Mouse (Mus musculus) stomach, embryonic 14.5 days (tissue): ENCODE measurements at regions not wholly inside any gene's neighbourhood (a gene's known extent, or its start where the extent isn't known, plus 50 kb on each side); places are given as distances from the start of the nearest gene placed in this dataset.

Source experiments
- ATAC-seq: fragments of 200-750 bp; cut with Nextera tagmentation; 2 replicates; pipeline ENCODE4 v1.8.0; 2017; ENCODE audit warnings: low read depth, moderate TSS enrichment; ENCODE audit not compliant: insufficient number of reproducible peaks, insufficient read depth, low FRiP score
- H3K27ac ChIP-seq: fragments of 300-500 bp; sonication (generic); 2 replicates; pipeline ENCODE4 v1.5.1; 2014; ENCODE audit warnings: mild to moderate bottlenecking, low read length, moderate library complexity, mixed read lengths
- H3K27me3 ChIP-seq: fragments of 300-500 bp; sonication (generic); 2 replicates; pipeline ENCODE4 v1.6.1; 2014; ENCODE audit warnings: low read length, control low read depth, mixed read lengths; ENCODE audit not compliant: control insufficient read depth, insufficient read depth
- H3K36me3 ChIP-seq: fragments of 300-500 bp; sonication (generic); 2 replicates; pipeline ENCODE4 v1.6.1; 2014; ENCODE audit warnings: mild to moderate bottlenecking, control low read depth, low read length, moderate library complexity, mixed read lengths; ENCODE audit not compliant: control insufficient read depth, insufficient read depth
- H3K4me1 ChIP-seq: fragments of 300-500 bp; sonication (generic); 2 replicates; pipeline ENCODE4 v1.6.1; 2014; ENCODE audit warnings: low read length, control low read depth, mixed read lengths; ENCODE audit not compliant: control insufficient read depth, insufficient read depth
- H3K4me2 ChIP-seq: fragments of 300-500 bp; sonication (generic); replicated peaks from 2 replicates; pipeline ENCODE4 v1.6.1; 2014; ENCODE audit warnings: low read depth, low read length, control low read depth
- H3K4me3 ChIP-seq: fragments of 300-500 bp; sonication (generic); 2 replicates; pipeline ENCODE4 v1.5.1; 2014; ENCODE audit warnings: low read depth, low read length, control low read depth
- H3K9ac ChIP-seq: fragments of 300-500 bp; sonication (generic); replicated peaks from 2 replicates; pipeline ENCODE4 v1.6.1; 2014; ENCODE audit warnings: low read depth, mild to moderate bottlenecking, control low read depth, low read length, moderate library complexity, mixed read lengths
- H3K9me3 ChIP-seq: fragments of 300-500 bp; sonication (generic); 2 replicates; pipeline ENCODE4 v1.6.1; 2016; ENCODE audit warnings: low read depth, low read length, control low read depth; ENCODE audit not compliant: control insufficient read depth
- whole genome bisulfite sequencing: fragments of 180-500 bp; shearing (Covaris S2); extraction: QIAGEN DNeasy Blood & Tissue Kit; methylation state at CpG from one replicate; pipeline ENCODE4 v1.1.7; 2014; 5-methylcytosine and 5-hydroxymethylcytosine counted together

- H3K27me3 ChIP-seq = no peaks in the 10 kb centered on the region
- no peak overlapping the region for H3K27ac ChIP-seq
- H3K4me3 ChIP-seq = no peak overlapping the region
- WGBS = 32% methylated on average over 5 of the region's 5 CpGs
- ATAC-seq = no peak
- H3K4me1 ChIP-seq = peaks cover 19% of the 10 kb centered on the region
- no peaks in the 10 kb centered on the region for H3K36me3 ChIP-seq
- no peaks in the 10 kb centered on the region for H3K9me3 ChIP-seq
- H3K9ac ChIP-seq = no peak overlapping the region
- no peak overlapping the region for H3K4me2 ChIP-seq
These were observed 275.5 kb downstream of the Mreg start for GRCm38 (mm10) chr1:71936501-71937129.

- Histone ChIP-seq H3K4me2 (no peak overlapping the region), H3K27ac (no peak overlapping the region), H3K27me3 (no peaks in the 10 kb centered on the region), H3K9ac (no peak overlapping the region), H3K4me1 (no peaks in the 10 kb centered on the region), H3K9me3 (no peaks in the 10 kb centered on the region), H3K36me3 (no peaks in the 10 kb centered on the region), H3K4me3 (no peak overlapping the region)
- WGBS = 92% methylated on average over 2 of the region's 2 CpGs
- ATAC-seq = no peak
These were observed 272.5 kb upstream of the Fn1 start for GRCm38 (mm10) chr1:71925501-71925900.

GRCm38 (mm10) chr1:71924884-71925283, 271.9 kb upstream of the Fn1 start:
- no peaks in the 10 kb centered on the region for H3K36me3 ChIP-seq
- no peak overlapping the region for H3K4me2 ChIP-seq
- H3K4me3 ChIP-seq = no peak overlapping the region
- WGBS = 91% methylated on average over 1 of the region's 1 CpGs
- H3K9ac ChIP-seq = no peak overlapping the region
- H3K9me3 ChIP-seq = no peaks in the 10 kb centered on the region
- H3K27ac ChIP-seq = no peak overlapping the region
- no peak for ATAC-seq
- no peaks in the 10 kb centered on the region for H3K4me1 ChIP-seq
- H3K27me3 ChIP-seq = no peaks in the 10 kb centered on the region

GRCm38 (mm10) chr1:71923731-71924130, 270.7 kb upstream of the Fn1 start:
- Histone ChIP-seq H3K9ac (no peak overlapping the region), H3K9me3 (no peaks in the 10 kb centered on the region), H3K27me3 (no peaks in the 10 kb centered on the region), H3K4me3 (no peak overlapping the region), H3K27ac (no peak overlapping the region), H3K4me2 (no peak overlapping the region), H3K36me3 (no peaks in the 10 kb centered on the region), H3K4me1 (no peaks in the 10 kb centered on the region)
- WGBS = 67% methylated on average over 3 of the region's 3 CpGs
- no peak for ATAC-seq

- Histone ChIP-seq H3K27ac (no peak overlapping the region), H3K4me3 (no peak overlapping the region), H3K9ac (no peak overlapping the region), H3K36me3 (no peaks in the 10 kb centered on the region), H3K9me3 (no peaks in the 10 kb centered on the region), H3K4me1 (no peaks in the 10 kb centered on the region), H3K4me2 (no peak overlapping the region), H3K27me3 (no peaks in the 10 kb centered on the region)
- 66% methylated on average over 2 of the region's 2 CpGs for WGBS
- no peak for ATAC-seq
These were observed 268.5 kb upstream of the Fn1 start for GRCm38 (mm10) chr1:71921456-71921855.

- Histone ChIP-seq H3K27me3 (no peaks in the 10 kb centered on the region), H3K36me3 (no peaks in the 10 kb centered on the region), H3K4me1 (no peaks in the 10 kb centered on the region), H3K27ac (no peak overlapping the region), H3K4me3 (no peak overlapping the region), H3K4me2 (no peak overlapping the region), H3K9ac (no peak overlapping the region), H3K9me3 (no peaks in the 10 kb centered on the region)
- no peak for ATAC-seq
- WGBS = 68% methylated on average over 2 of the region's 2 CpGs
These were observed 266.9 kb upstream of the Fn1 start for GRCm38 (mm10) chr1:71919891-71920290.

GRCm38 (mm10) chr1:71917021-71917420, 264.0 kb upstream of the Fn1 start:
- Histone ChIP-seq H3K4me1 (no peaks in the 10 kb centered on the region), H3K9ac (no peak overlapping the region), H3K9me3 (no peaks in the 10 kb centered on the region), H3K27ac (no peak overlapping the region), H3K36me3 (no peaks in the 10 kb centered on the region), H3K4me2 (no peak overlapping the region), H3K4me3 (no peak overlapping the region), H3K27me3 (no peaks in the 10 kb centered on the region)
- 57% methylated on average over 2 of the region's 2 CpGs for WGBS
- ATAC-seq = no peak

GRCm38 (mm10) chr1:71914439-71914838, 261.4 kb upstream of the Fn1 start:
- Histone ChIP-seq H3K9ac (no peak overlapping the region), H3K36me3 (no peaks in the 10 kb centered on the region), H3K4me1 (no peaks in the 10 kb centered on the region), H3K27me3 (no peaks in the 10 kb centered on the region), H3K4me2 (no peak overlapping the region), H3K9me3 (no peaks in the 10 kb centered on the region), H3K27ac (no peak overlapping the region), H3K4me3 (no peak overlapping the region)
- WGBS = 87% methylated on average over 3 of the region's 3 CpGs
- ATAC-seq = no peak

GRCm38 (mm10) chr1:71913221-71913620, 260.2 kb upstream of the Fn1 start:
- Histone ChIP-seq H3K36me3 (no peaks in the 10 kb centered on the region), H3K27ac (no peak overlapping the region), H3K4me3 (no peak overlapping the region), H3K4me1 (no peaks in the 10 kb centered on the region), H3K4me2 (no peak overlapping the region), H3K9ac (no peak overlapping the region), H3K27me3 (no peaks in the 10 kb centered on the region), H3K9me3 (no peaks in the 10 kb centered on the region)
- WGBS = 76% methylated on average over 5 of the region's 5 CpGs
- ATAC-seq = no peak
